Mouse (Mus musculus) heart, adult 2 months (tissue): Measurements from ENCODE around the gene Ppm1a. TPM values are rescaled to one million over a fixed set of nuclear protein-coding genes. Genes with fewer than 3 reads are reported as not detected.
A peak's percentile ranks its signal among the peaks of the same experiment; 100 is the strongest.

Experiments used
- DNase-seq, 2 experiments: peaks; one replicate each; pipeline ENCODE4 v3.0.0; 2021
- H3K27ac ChIP-seq: fragments of 200-600 bp; 2 replicates; pipeline ENCODE4 v1.8.1; 2022
- H3K27me3 ChIP-seq: fragments of 200-500 bp; 2 replicates; pipeline ENCODE4 v1.6.1; 2012; ENCODE audit warnings: mild to moderate bottlenecking, low read length, inconsistent platforms, mixed read lengths; ENCODE audit not compliant: control insufficient read depth, insufficient read depth
- H3K36me3 ChIP-seq: fragments of 200-500 bp; 2 replicates; pipeline ENCODE4 v1.6.1; 2012; ENCODE audit warnings: low read length, inconsistent platforms; ENCODE audit not compliant: control insufficient read depth, insufficient read depth
- H3K4me1 ChIP-seq: fragments of 200-500 bp; 2 replicates; pipeline ENCODE4 v1.6.1; 2011; ENCODE audit warnings: low read length; ENCODE audit not compliant: control insufficient read depth, insufficient read depth
- H3K4me3 ChIP-seq: fragments of 200-600 bp; 2 replicates; pipeline ENCODE4 v1.8.1; 2022
- H3K79me2 ChIP-seq: fragments of 200-500 bp; replicated peaks from 2 replicates; pipeline ENCODE4 v1.6.1; 2012; ENCODE audit warnings: mild to moderate bottlenecking, inconsistent platforms, low read length, moderate library complexity, mixed read lengths; ENCODE audit not compliant: control insufficient read depth, insufficient read depth
- H3K9ac ChIP-seq: fragments of 200-500 bp; 2 replicates; pipeline ENCODE4 v1.6.1; 2012; ENCODE audit warnings: low read depth, mild to moderate bottlenecking, control low read depth, inconsistent platforms, low read length, mixed read lengths
- CTCF ChIP-seq: fragments of 200-600 bp; IDR thresholded peaks from 2 replicates; pipeline ENCODE4 v1.8.1; 2022; ENCODE audit warnings: antibody characterized with exemption, mild to moderate bottlenecking, moderate library complexity
- EP300 ChIP-seq: fragments of 200-500 bp; IDR thresholded peaks from 2 replicates; pipeline ENCODE4 v1.6.1; 2011; ENCODE audit warnings: low read depth, low read length, control low read depth; ENCODE audit not compliant: insufficient read depth
- POLR2A ChIP-seq: fragments of 200-500 bp; IDR thresholded peaks from 2 replicates; pipeline ENCODE4 v1.6.1; 2011; ENCODE audit warnings: mild to moderate bottlenecking, low read depth, low read length, control low read depth; ENCODE audit not compliant: insufficient read depth
- WGBS: fragments of 180-500 bp; shearing (Covaris S2); methylation state at CpG from one replicate; pipeline ENCODE4 v1.1.7; 2018; 5-methylcytosine and 5-hydroxymethylcytosine counted together
- intact Hi-C: fragments of 180-260 bp; cut with DNase I; formaldehyde crosslinking; loops from one replicate; pipeline ENCODE4 v1.15.1; 2025
- polyA plus RNA-seq: library from polyadenylated mRNA; depleted of rRNA; stranded (reverse); fragments of >200 nt; gene quantifications from 2 replicates; pipeline ENCODE4 v1.2.3, GENCODE M21; 2012
- total RNA-seq, 2 experiments: library from RNA; stranded (reverse); gene quantifications; 2 replicates each; pipeline ENCODE4 v1.2.3; 2021

Ppm1a gene
- total and polyA plus RNA-seq, 3 experiments = 78.4 to 258 (median 218) TPM

DNA sequence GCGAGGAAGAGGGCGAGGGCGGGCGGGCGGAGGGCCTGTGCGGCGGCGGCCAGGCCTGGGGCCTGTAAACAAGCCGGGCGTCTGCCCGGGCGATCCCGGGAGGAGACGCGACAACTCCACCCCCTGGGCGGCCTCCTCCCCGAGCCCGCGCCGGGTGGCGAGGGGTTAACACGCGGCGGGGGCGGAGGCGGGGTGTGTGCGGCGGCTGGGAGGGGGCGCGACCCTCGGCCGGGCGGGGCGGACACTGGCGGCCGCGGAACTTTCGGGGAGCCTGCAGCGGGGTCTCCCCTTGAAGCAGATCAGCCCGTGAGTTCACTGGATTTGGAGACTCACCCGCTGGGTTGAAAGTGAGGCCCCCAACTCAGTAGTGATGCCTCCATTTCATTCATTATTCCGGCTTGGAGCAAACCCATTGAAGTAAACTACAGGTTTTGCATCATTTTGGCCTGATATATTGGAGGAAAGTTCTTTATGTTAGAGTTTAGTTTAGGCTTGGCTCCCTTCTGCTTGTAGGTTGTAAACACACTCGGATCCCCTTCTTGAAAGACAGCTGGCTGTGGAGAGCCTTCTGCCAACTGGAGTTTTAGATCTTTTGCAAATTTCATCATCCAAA, 4.5 kb downstream of the Ppm1a start:
- intact Hi-C loops = loop anchor here (2.0 to 10.0 kb wide), 2 partner anchors 83 to 1203 kb away; partner anchors contain the start of gene Snapc1
- H3K79me2 ChIP-seq = no peaks in the 10 kb centered on the region
- H3K36me3 ChIP-seq = peaks cover 14% of the 10 kb centered on the region
- H3K27me3 ChIP-seq = no peaks in the 10 kb centered on the region
- H3K27ac ChIP-seq = peak overlapping the region; percentile 99
- peaks cover 4% of the 10 kb centered on the region for H3K4me1 ChIP-seq
- peak overlapping the region; percentile 86 for H3K9ac ChIP-seq
- peak overlapping the region; percentile 69 for H3K4me3 ChIP-seq
- DNase-seq = peak; percentile 78 to 79
- WGBS = under 1% methylated on average over 41 of the region's 43 CpGs
- no peak for TF ChIP-seq POLR2A
- no peak for TF ChIP-seq CTCF
- no peak for TF ChIP-seq EP300

DNA sequence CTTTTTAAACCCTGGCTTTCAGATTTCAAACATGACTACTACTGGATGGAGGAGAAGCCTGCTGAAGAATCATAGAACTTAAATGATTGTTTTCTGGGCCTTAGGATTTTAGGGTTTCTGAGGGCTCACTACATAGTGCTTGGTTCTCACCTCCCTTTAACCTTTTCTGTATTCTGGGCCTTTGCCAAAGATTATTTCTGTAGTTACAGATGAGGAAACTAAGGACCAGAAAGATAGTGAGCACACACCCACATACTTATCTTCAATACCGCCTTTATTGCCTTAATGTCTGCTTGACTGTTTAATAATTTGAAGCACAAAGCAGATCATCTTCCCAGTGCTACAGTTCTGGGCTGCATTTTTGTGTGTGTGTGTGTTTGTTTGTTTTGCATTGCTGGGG, 5.2 kb downstream of the Ppm1a start:
- no peak for TF ChIP-seq POLR2A
- TF ChIP-seq CTCF = no peak
- TF ChIP-seq EP300 = no peak
- Histone ChIP-seq H3K79me2 (peaks cover 2% of the 10 kb centered on the region; the same call in 1 of the 2 replicates), H3K27ac (peak overlapping the region; percentile 99), H3K4me3 (peak overlapping the region; percentile 69), H3K36me3 (peaks cover 14% of the 10 kb centered on the region), H3K4me1 (peaks cover 5% of the 10 kb centered on the region), H3K27me3 (no peaks in the 10 kb centered on the region), H3K9ac (no peak overlapping the region)
- WGBS = 8% methylated on average over 1 of the region's 1 CpGs
- intact Hi-C loops = loop anchor here (10.0 kb wide), 1 partner anchor 1202 kb away; the partner anchor contains the start of gene Snapc1
- DNase-seq = no peak

DNA sequence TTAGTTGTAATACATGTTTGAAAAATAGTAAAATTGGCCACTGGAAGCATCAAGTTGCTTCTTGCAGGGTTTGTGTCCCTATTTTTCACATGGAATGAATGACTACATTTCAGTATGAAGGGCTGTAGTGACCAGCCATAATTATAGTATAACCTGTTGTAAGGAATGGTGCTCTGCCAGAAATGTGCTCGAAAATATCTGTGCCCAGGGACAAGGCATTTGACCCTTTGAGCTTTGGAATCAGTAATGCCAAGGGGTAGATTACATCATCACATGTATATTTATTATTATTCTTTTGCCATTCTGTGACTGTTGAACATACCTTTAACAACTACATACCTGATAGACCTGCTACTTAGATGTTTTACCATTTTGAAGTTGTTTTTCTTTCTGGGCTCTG, 5.9 kb downstream of the Ppm1a start:
- 15% methylated on average over 1 of the region's 1 CpGs for WGBS
- intact Hi-C loops = loop anchor here (10.0 kb wide), 1 partner anchor 1202 kb away; the partner anchor contains the start of gene Snapc1
- Histone ChIP-seq H3K36me3 (peaks cover 19% of the 10 kb centered on the region), H3K9ac (no peak overlapping the region), H3K4me1 (peaks cover 7% of the 10 kb centered on the region), H3K27ac (no peak overlapping the region), H3K27me3 (no peaks in the 10 kb centered on the region), H3K79me2 (peaks cover 2% of the 10 kb centered on the region; the same call in 1 of the 2 replicates), H3K4me3 (peak overlapping the region; percentile 13; the same call in 1 of the 2 replicates)
- TF ChIP-seq POLR2A (no peak), CTCF (no peak)
- DNase-seq = no peak

DNA sequence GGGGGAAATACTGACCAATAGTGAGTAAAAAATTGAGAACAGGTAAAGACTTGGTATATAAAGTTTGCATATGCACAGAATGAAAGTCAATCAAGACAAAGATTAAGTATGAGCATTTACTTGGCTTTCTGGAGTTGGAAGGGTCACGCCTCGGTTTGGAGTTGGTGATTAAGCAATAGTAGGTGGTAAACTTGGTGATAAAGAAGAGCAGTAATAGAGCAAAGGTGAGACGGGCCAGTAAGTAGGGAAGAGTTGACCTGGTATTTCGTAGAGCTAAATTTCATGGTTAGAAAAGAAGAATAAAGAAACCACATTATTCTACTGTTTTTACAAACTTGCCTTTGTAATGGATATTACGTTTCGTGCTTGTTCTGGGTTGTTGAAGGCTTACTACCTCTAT, 10.6 kb downstream of the Ppm1a start:
- Histone ChIP-seq H3K79me2 (peaks cover 14% of the 10 kb centered on the region), H3K4me3 (no peak overlapping the region), H3K9ac (no peak overlapping the region), H3K27ac (no peak overlapping the region; the same call in none of the 2 replicates), H3K36me3 (peaks cover 17% of the 10 kb centered on the region), H3K4me1 (peaks cover 12% of the 10 kb centered on the region), H3K27me3 (no peaks in the 10 kb centered on the region)
- intact Hi-C loops = loop anchor here (10.0 kb wide), 1 partner anchor 1197 kb away; the partner anchor contains the start of gene Snapc1
- WGBS = 68% methylated on average over 6 of the region's 6 CpGs
- no peak for DNase-seq
- TF ChIP-seq CTCF = no peak
- TF ChIP-seq POLR2A = no peak
- TF ChIP-seq EP300 = no peak

DNA sequence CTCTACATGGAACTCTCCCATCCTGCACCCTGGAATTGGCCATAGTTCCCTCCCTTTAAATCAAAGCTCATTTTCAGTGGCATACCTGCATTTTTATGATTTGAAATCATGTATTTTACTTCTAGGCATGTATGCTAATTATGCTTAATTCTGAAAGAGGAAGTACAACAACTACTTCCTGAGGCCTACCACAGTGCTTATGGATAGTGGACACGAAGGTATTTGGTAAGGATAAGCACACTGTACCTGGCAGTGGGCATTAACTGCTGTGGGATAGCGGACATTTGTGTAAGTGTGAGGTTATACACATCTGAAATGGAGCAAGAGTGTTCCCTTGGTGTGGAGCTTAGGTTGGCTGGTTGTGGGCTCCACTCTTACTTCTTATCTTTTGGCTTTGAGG, 11.0 kb downstream of the Ppm1a start:
- intact Hi-C loops = loop anchor here (10.0 kb wide), 1 partner anchor 1197 kb away; the partner anchor contains the start of gene Snapc1
- H3K79me2 ChIP-seq = peaks cover 14% of the 10 kb centered on the region
- TF ChIP-seq CTCF = no peak
- TF ChIP-seq EP300 = no peak
- no peak for TF ChIP-seq POLR2A
- 42% methylated on average over 2 of the region's 2 CpGs for whole genome bisulfite sequencing
- H3K27ac ChIP-seq = no peak overlapping the region; the same call in none of the 2 replicates
- H3K4me1 ChIP-seq = peaks cover 12% of the 10 kb centered on the region
- H3K9ac ChIP-seq = no peak overlapping the region
- DNase-seq = no peak
- no peak overlapping the region for H3K4me3 ChIP-seq
- H3K36me3 ChIP-seq = peaks cover 15% of the 10 kb centered on the region
- H3K27me3 ChIP-seq = no peaks in the 10 kb centered on the region

DNA sequence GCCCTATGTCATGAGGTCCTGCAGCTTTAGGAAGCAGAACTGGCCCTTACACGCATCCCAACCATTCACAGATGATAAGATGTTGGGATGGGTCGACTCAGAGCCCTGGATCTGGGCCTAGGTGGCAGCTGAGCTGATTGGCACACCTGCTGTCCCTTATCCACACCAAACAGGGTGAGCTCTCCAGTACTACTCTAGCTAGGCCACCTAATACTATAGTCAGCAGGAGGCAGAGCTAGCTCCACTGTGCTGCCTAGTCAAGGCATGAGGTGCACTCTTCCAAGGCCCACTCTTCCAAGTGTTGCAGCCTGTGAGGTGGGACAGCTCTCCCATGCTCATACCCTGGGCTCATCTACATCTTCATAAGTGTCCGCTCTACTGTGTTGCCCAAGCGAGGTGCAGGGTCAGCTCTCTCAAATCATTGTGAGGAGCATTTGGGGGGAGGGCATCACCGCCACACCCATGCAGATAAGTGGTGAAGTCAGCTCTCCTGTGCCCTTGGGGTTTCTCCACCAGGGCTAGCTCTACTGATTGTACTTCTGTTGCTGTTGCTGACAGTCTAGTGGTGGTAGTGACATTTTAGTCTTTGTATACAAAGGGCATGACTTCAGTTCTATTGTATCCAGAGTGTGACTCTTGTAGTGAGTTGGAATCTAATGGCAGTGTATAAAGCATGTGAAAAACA, 12.4 kb downstream of the Ppm1a start:
- WGBS = 69% methylated on average over 5 of the region's 5 CpGs
- DNase-seq = no peak
- peaks cover 15% of the 10 kb centered on the region for H3K79me2 ChIP-seq
- H3K4me1 ChIP-seq = peaks cover 9% of the 10 kb centered on the region
- TF ChIP-seq CTCF (no peak), EP300 (no peak), POLR2A (no peak)
- intact Hi-C loops = loop anchor here (10.0 kb wide), 1 partner anchor 1195 kb away; the partner anchor contains the start of gene Snapc1
- H3K36me3 ChIP-seq = peaks cover 9% of the 10 kb centered on the region
- no peak overlapping the region for H3K27ac ChIP-seq
- no peaks in the 10 kb centered on the region for H3K27me3 ChIP-seq
- H3K9ac ChIP-seq = no peak overlapping the region
- no peak overlapping the region for H3K4me3 ChIP-seq
